Mouse (Mus musculus): Measurements from ENCODE around the gene Cd22.
"Not testable (repeated sequence)": the region's sequence is repeated elsewhere in the genome, so short reads cannot be mapped to it uniquely, and the experiment has no call there.

Cd22 gene

GRCm38 (mm10) chr7:30880176-30880575, at the start of gene Cd22:
Gene Cd22 (minus strand): TSS chr7:30880342.
- peak; percentile 18 for DNase-seq

GRCm38 (mm10) chr7:30924581-30924980, 44.4 kb upstream of the Cd22 start, which contains the start of gene Hamp2:
Gene Hamp2 (minus strand): TSS chr7:30924681.
- DNase-seq = not testable (repeated sequence)

GRCm38 (mm10) chr7:30924071-30924470, 43.9 kb upstream of the Cd22 start:
- DNase-seq = no peak

GRCm38 (mm10) chr7:30922490-30922889, 42.3 kb upstream of the Cd22 start:
- DNase-seq = not testable (repeated sequence)

- peak; percentile 35 for DNase-seq
Measured at GRCm38 (mm10) chr7:30920217-30920616, 40.1 kb upstream of the Cd22 start.

GRCm38 (mm10) chr7:30917219-30917618, 37.1 kb upstream of the Cd22 start:
- DNase-seq = no peak

GRCm38 (mm10) chr7:30916713-30917112, 36.6 kb upstream of the Cd22 start:
- no peak for DNase-seq

GRCm38 (mm10) chr7:30914732-30915131, 34.6 kb upstream of the Cd22 start, which contains the start of gene Mag:
Gene Mag (minus strand): TSS chr7:30914873.
- no peak for DNase-seq

- DNase-seq = no peak
Measured at GRCm38 (mm10) chr7:30909773-30910172, 29.6 kb upstream of the Cd22 start.

- no peak for DNase-seq
Measured at GRCm38 (mm10) chr7:30908992-30909431, 28.9 kb upstream of the Cd22 start.

- DNase-seq = no peak
Measured at GRCm38 (mm10) chr7:30908277-30908991, 28.3 kb upstream of the Cd22 start.

GRCm38 (mm10) chr7:30904042-30904441, 23.9 kb upstream of the Cd22 start:
- peak; percentile 15 for DNase-seq

GRCm38 (mm10) chr7:30895217-30895616, 15.1 kb upstream of the Cd22 start:
- no peak for DNase-seq

GRCm38 (mm10) chr7:30892515-30892914, 12.4 kb upstream of the Cd22 start:
- DNase-seq = no peak

GRCm38 (mm10) chr7:30891746-30892145, 11.6 kb upstream of the Cd22 start:
- no peak for DNase-seq

- no peak for DNase-seq
Measured at GRCm38 (mm10) chr7:30890681-30891080, 10.5 kb upstream of the Cd22 start.

- DNase-seq = no peak
Measured at GRCm38 (mm10) chr7:30888786-30889185, 8.6 kb upstream of the Cd22 start.

- no peak for DNase-seq
Measured at GRCm38 (mm10) chr7:30887568-30888188, 7.5 kb upstream of the Cd22 start.

- no peak for DNase-seq
Measured at GRCm38 (mm10) chr7:30886852-30887251, 6.7 kb upstream of the Cd22 start.

- DNase-seq = no peak
Measured at GRCm38 (mm10) chr7:30884047-30884446, 3.9 kb upstream of the Cd22 start.

GRCm38 (mm10) chr7:30881367-30881766, 1.2 kb upstream of the Cd22 start:
- no peak for DNase-seq

GRCm38 (mm10) chr7:30878950-30879349, 1.2 kb downstream of the Cd22 start:
- DNase-seq = no peak

- peak; percentile 64 for DNase-seq
Measured at GRCm38 (mm10) chr7:30873083-30873482, 7.1 kb downstream of the Cd22 start.

- no peak for DNase-seq
Measured at GRCm38 (mm10) chr7:30863386-30863785, 16.8 kb downstream of the Cd22 start.

Data from thymus, postnatal 14 days (tissue).